Mouse (Mus musculus): Measurements from ENCODE around the gene Nrp1. TPM values are rescaled to one million over a fixed set of nuclear protein-coding genes. Genes with fewer than 3 reads are reported as not detected.

The Nrp1 gene
- polyA plus RNA-seq, 2 experiments: 33.8 to 75.1 TPM

- peaks cover 26% of the 10 kb centered on the region for H3K36me3 ChIP-seq (ENCODE audit: control insufficient read depth, insufficient read depth, low read length)
- ATAC-seq (ENCODE audit: low FRiP score, low read depth): no peak
- no peak for TF ChIP-seq POLR2A (IDR thresholded peaks at IDR 0.05; ENCODE audit: borderline replicate concordance, extremely low read depth, insufficient read depth, insufficient read length)
Observed at GRCm38 (mm10) chr8:128431082-128431481, 72.7 kb downstream of the Nrp1 start.

DNA sequence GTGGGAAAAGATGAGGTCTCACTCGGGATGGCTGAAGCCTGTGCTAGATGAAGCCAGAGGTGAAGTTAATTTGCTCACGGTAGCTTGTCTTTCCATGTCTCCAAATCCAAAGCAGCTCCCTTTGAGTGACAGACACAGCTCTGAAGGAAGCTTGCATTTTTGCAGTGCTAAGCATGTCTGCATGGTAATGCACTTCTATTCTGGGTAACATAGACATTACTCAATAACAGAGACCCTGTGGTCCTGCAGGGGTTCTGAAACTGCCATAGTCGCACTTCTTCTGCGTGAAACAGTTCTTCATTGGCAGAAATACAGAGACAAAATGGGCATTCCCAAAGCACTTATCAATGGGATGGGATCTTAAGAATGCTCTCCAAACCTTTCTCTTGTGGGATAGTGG, 77.3 kb downstream of the Nrp1 start:
- Histone ChIP-seq H3K9ac (ENCODE audit: low read depth, low read length, severe bottlenecking) (no peak overlapping the region), H3K4me3 (replicated peaks; ENCODE audit: low read length) (no peak overlapping the region), H3K4me1 (ENCODE audit: control insufficient read depth, insufficient read depth, low read length) (peaks cover 2% of the 10 kb centered on the region; the same call in 1 of the 2 replicates), H3K9me3 (ENCODE audit: control insufficient read depth, low read length) (no peaks in the 10 kb centered on the region), H3K27ac (replicated peaks; ENCODE audit: low read depth, low read length) (no peak overlapping the region), H3K27me3 (ENCODE audit: control insufficient read depth, insufficient read depth, low read length) (no peaks in the 10 kb centered on the region), H3K4me2 (replicated peaks; ENCODE audit: low read depth, low read length, severe bottlenecking) (no peak overlapping the region), H3K36me3 (ENCODE audit: control insufficient read depth, insufficient read depth, low read length) (peaks cover 14% of the 10 kb centered on the region)
- DNase-seq (ENCODE audit: low spot score) (no peak), ATAC-seq (ENCODE audit: low FRiP score, low read depth) (no peak)
- WGBS: 90% methylated on average over 4 of the region's 4 CpGs
- no peak for TF ChIP-seq POLR2A (IDR thresholded peaks at IDR 0.05; ENCODE audit: borderline replicate concordance, extremely low read depth, insufficient read depth, insufficient read length)

More at GRCm38 (mm10) chr8:128431082-128431481, 72.7 kb downstream of the Nrp1 start:
- H3K4me3 ChIP-seq (replicated peaks; ENCODE audit: low read length): no peak overlapping the region
- no peaks in the 10 kb centered on the region for H3K4me1 ChIP-seq (ENCODE audit: control insufficient read depth, insufficient read depth, low read length)
- H3K9me3 ChIP-seq (ENCODE audit: control insufficient read depth, low read length): no peaks in the 10 kb centered on the region
- no peaks in the 10 kb centered on the region for H3K27me3 ChIP-seq (ENCODE audit: control insufficient read depth, insufficient read depth, low read length)
- WGBS: 89% methylated on average over 1 of the region's 1 CpGs
- no peak for DNase-seq (ENCODE audit: low spot score)
- no peak overlapping the region for H3K27ac ChIP-seq (replicated peaks; ENCODE audit: low read depth, low read length)
- H3K4me2 ChIP-seq (replicated peaks; ENCODE audit: low read depth, low read length, severe bottlenecking): no peak overlapping the region
- H3K9ac ChIP-seq (ENCODE audit: low read depth, low read length, severe bottlenecking): no peak overlapping the region

- no peak overlapping the region for H3K4me3 ChIP-seq (replicated peaks; ENCODE audit: low read length)
Observed at GRCm38 (mm10) chr8:128437156-128437825, 78.9 kb downstream of the Nrp1 start.

DNA sequence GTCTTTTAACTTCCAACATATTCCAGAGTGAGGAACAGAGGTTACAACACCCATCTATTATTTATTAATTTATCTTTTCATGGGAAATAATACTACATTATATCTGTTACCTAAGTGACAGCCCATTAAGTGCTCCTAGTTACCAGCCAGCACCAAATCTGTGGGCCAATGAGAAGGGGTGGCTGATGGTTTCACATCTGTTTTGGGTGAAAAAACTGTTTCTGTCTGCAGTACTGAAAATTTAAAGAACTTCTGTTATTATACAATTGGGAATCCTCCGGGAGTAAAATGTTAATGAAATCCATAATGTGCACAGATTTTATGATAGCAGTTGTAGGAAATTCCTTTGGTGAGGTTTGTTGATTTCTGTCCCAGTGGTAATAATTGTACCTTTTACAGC, 83.0 kb downstream of the Nrp1 start:
- no peaks in the 10 kb centered on the region for H3K9me3 ChIP-seq (ENCODE audit: control insufficient read depth, low read length)
- no peak for TF ChIP-seq POLR2A (IDR thresholded peaks at IDR 0.05; ENCODE audit: borderline replicate concordance, extremely low read depth, insufficient read depth, insufficient read length)
- H3K27me3 ChIP-seq (ENCODE audit: control insufficient read depth, insufficient read depth, low read length): no peaks in the 10 kb centered on the region
- H3K4me1 ChIP-seq (ENCODE audit: control insufficient read depth, insufficient read depth, low read length): peaks cover 13% of the 10 kb centered on the region
- H3K4me3 ChIP-seq (replicated peaks; ENCODE audit: low read length): no peak overlapping the region
- DNase-seq (ENCODE audit: low spot score) (peak; percentile 45), ATAC-seq (ENCODE audit: low FRiP score, low read depth) (peak; percentile 59; the same call in 1 of the 2 replicates)
- H3K27ac ChIP-seq (replicated peaks; ENCODE audit: low read depth, low read length): no peak overlapping the region
- no peak overlapping the region for H3K9ac ChIP-seq (ENCODE audit: low read depth, low read length, severe bottlenecking)
- no peak overlapping the region for H3K4me2 ChIP-seq (replicated peaks; ENCODE audit: low read depth, low read length, severe bottlenecking)
- H3K36me3 ChIP-seq (ENCODE audit: control insufficient read depth, insufficient read depth, low read length): no peaks in the 10 kb centered on the region; the same call in 1 of the 2 replicates
- 33% methylated on average over 1 of the region's 1 CpGs for WGBS

More at GRCm38 (mm10) chr8:128437156-128437825, 78.9 kb downstream of the Nrp1 start:
- 86% methylated on average over 12 of the region's 12 CpGs for WGBS
- H3K27ac ChIP-seq (replicated peaks; ENCODE audit: low read depth, low read length): no peak overlapping the region
- no peaks in the 10 kb centered on the region for H3K9me3 ChIP-seq (ENCODE audit: control insufficient read depth, low read length)
- no peak for TF ChIP-seq POLR2A (IDR thresholded peaks at IDR 0.05; ENCODE audit: borderline replicate concordance, extremely low read depth, insufficient read depth, insufficient read length)
- peaks cover 9% of the 10 kb centered on the region for H3K4me1 ChIP-seq (ENCODE audit: control insufficient read depth, insufficient read depth, low read length)
- DNase-seq (ENCODE audit: low spot score) (no peak), ATAC-seq (ENCODE audit: low FRiP score, low read depth) (no peak)
- H3K27me3 ChIP-seq (ENCODE audit: control insufficient read depth, insufficient read depth, low read length): no peaks in the 10 kb centered on the region
- peaks cover 9% of the 10 kb centered on the region for H3K36me3 ChIP-seq (ENCODE audit: control insufficient read depth, insufficient read depth, low read length)
- no peak overlapping the region for H3K4me2 ChIP-seq (replicated peaks; ENCODE audit: low read depth, low read length, severe bottlenecking)
- no peak overlapping the region for H3K9ac ChIP-seq (ENCODE audit: low read depth, low read length, severe bottlenecking)

DNA sequence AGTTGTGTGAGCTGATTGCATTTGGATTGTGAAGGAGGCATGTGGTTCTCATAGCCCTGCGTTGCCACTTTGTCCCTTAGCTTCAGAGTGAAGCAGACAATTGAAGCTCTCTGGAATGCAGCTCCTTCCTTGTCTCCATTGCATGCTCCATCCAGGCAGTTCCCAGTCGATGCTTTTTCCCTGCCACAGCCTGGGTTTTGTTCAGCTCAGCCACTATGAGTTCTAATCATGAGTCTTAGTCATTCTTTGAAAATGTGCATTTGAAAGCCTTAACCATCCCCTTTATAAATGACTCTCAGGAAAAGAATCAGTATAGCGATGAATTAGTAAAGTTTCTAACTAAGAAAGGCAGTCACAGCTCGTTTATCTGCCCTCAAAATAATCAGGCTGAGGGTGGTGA, 87.2 kb downstream of the Nrp1 start:
- H3K9me3 ChIP-seq (ENCODE audit: control insufficient read depth, low read length): no peaks in the 10 kb centered on the region
- WGBS: 49% methylated on average over 4 of the region's 4 CpGs
- DNase-seq (ENCODE audit: low spot score) (no peak), ATAC-seq (ENCODE audit: low FRiP score, low read depth) (no peak)
- H3K27ac ChIP-seq (replicated peaks; ENCODE audit: low read depth, low read length): no peak overlapping the region
- H3K27me3 ChIP-seq (ENCODE audit: control insufficient read depth, insufficient read depth, low read length): no peaks in the 10 kb centered on the region
- H3K4me2 ChIP-seq (replicated peaks; ENCODE audit: low read depth, low read length, severe bottlenecking): no peak overlapping the region
- no peak overlapping the region for H3K4me3 ChIP-seq (replicated peaks; ENCODE audit: low read length)
- H3K9ac ChIP-seq (ENCODE audit: low read depth, low read length, severe bottlenecking): no peak overlapping the region
- H3K4me1 ChIP-seq (ENCODE audit: control insufficient read depth, insufficient read depth, low read length): peaks cover 16% of the 10 kb centered on the region
- no peaks in the 10 kb centered on the region; the same call in 1 of the 2 replicates for H3K36me3 ChIP-seq (ENCODE audit: control insufficient read depth, insufficient read depth, low read length)
- no peak for TF ChIP-seq POLR2A (IDR thresholded peaks at IDR 0.05; ENCODE audit: borderline replicate concordance, extremely low read depth, insufficient read depth, insufficient read length)

All from limb, embryonic 14.5 days (tissue).